Mouse (Mus musculus) limb, embryonic 13.5 days (tissue): ENCODE results near the gene Vwa5b1. TPM values are rescaled to one million over a fixed set of nuclear protein-coding genes. Genes with fewer than 3 reads are reported as not detected.

Experiments used
- ATAC-seq: fragments of 200-750 bp; cut with Nextera tagmentation; 2 replicates; pipeline ENCODE4 v1.8.0; 2017; ENCODE audit warnings: low read depth, moderate number of reproducible peaks, moderate TSS enrichment; ENCODE audit not compliant: low FRiP score
- H3K27ac ChIP-seq: fragments of 300-500 bp; sonication (generic); 2 replicates; pipeline ENCODE4 v1.5.1; 2015; ENCODE audit warnings: inconsistent platforms, mild to moderate bottlenecking, moderate library complexity
- H3K27me3 ChIP-seq: fragments of 300-500 bp; sonication (generic); 2 replicates; pipeline ENCODE4 v1.6.1; 2015; ENCODE audit warnings: mild to moderate bottlenecking, inconsistent platforms
- H3K36me3 ChIP-seq: fragments of 300-500 bp; sonication (generic); 2 replicates; pipeline ENCODE4 v1.6.1; 2015; ENCODE audit warnings: inconsistent platforms, mild to moderate bottlenecking, moderate library complexity
- H3K4me1 ChIP-seq: fragments of 300-500 bp; sonication (generic); 2 replicates; pipeline ENCODE4 v1.6.1; 2015; ENCODE audit warnings: inconsistent platforms
- H3K4me2 ChIP-seq: fragments of 300-500 bp; sonication (generic); replicated peaks from 2 replicates; pipeline ENCODE4 v1.6.1; 2015; ENCODE audit warnings: inconsistent platforms, mild to moderate bottlenecking, moderate library complexity
- H3K4me3 ChIP-seq: fragments of 300-500 bp; sonication (generic); 2 replicates; pipeline ENCODE4 v1.5.1; 2015; ENCODE audit warnings: moderate library complexity, mild to moderate bottlenecking, inconsistent platforms
- H3K9ac ChIP-seq: fragments of 300-500 bp; sonication (generic); 2 replicates; pipeline ENCODE4 v1.6.1; 2015; ENCODE audit warnings: mild to moderate bottlenecking, inconsistent platforms
- H3K9me3 ChIP-seq: fragments of 300-500 bp; sonication (generic); 2 replicates; pipeline ENCODE4 v1.6.1; 2016; ENCODE audit warnings: inconsistent platforms
- WGBS: fragments of 180-500 bp; shearing (Covaris S2); methylation state at CpG from one replicate; pipeline ENCODE4 v1.1.7; 2015; 5-methylcytosine and 5-hydroxymethylcytosine counted together
- polyA plus RNA-seq: library from polyadenylated mRNA; unstranded; fragments of >200 nt; fragmentation: Nextera tagmentation; extraction: Ambion mirVana; gene quantifications from 2 replicates; pipeline ENCODE4 v1.2.1, GENCODE M21; 2015

Gene Vwa5b1
- polyA plus RNA-seq: 0.10 TPM in 1 of 2 replicates, not detected in the other

- no peak for ATAC-seq
- no peaks in the 10 kb centered on the region for H3K9me3 ChIP-seq
- H3K4me1 ChIP-seq: 0 out of 2 replicates have a peak, but pooled peaks cover 6% of the 10 kb centered on the region
- H3K36me3 ChIP-seq: no peaks in the 10 kb centered on the region
- no peak within 1 kb of the TSS for H3K4me3 ChIP-seq
- no peak within 1 kb of the TSS for H3K27ac ChIP-seq
- no peak within 1 kb of the TSS for H3K9ac ChIP-seq
- no peak within 1 kb of the TSS for H3K4me2 ChIP-seq
- H3K27me3 ChIP-seq: peaks cover 3% of the 10 kb centered on the region; the same call in 1 of the 2 replicates
- 22% methylated on average over 8 of the region's 8 CpGs for WGBS
Observed at GRCm38 (mm10) chr4:138635428-138636145, at the start of gene Vwa5b1. TSS of gene Vwa5b1 (minus strand) at chr4:138635884.

DNA sequence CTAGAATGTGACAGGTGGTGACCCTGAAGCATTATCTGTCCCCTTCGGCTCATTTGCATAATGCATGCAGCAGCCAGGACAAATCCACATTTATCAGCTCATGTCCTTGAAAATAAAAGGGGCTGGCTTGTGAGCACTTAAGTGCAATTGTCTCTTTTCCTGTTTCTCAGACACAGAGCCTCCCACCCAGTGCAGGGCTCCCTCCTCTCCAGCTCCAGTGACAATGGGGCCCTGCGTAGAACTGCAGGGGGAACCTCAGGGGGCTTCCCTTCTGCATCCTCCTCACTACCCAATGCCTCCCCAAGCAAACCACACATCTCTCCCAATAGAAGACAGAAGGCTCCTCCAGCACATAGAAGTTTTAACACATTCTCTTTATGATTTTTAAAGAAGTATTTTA, 47.1 kb upstream of the Vwa5b1 start:
- Histone ChIP-seq H3K27me3 (peaks cover 12% of the 10 kb centered on the region), H3K4me3 (no peak overlapping the region), H3K4me2 (no peak overlapping the region), H3K4me1 (no peaks in the 10 kb centered on the region), H3K27ac (no peak overlapping the region), H3K36me3 (no peaks in the 10 kb centered on the region), H3K9me3 (no peaks in the 10 kb centered on the region), H3K9ac (no peak overlapping the region)
- WGBS: 74% methylated on average over 2 of the region's 2 CpGs
- no peak for ATAC-seq

DNA sequence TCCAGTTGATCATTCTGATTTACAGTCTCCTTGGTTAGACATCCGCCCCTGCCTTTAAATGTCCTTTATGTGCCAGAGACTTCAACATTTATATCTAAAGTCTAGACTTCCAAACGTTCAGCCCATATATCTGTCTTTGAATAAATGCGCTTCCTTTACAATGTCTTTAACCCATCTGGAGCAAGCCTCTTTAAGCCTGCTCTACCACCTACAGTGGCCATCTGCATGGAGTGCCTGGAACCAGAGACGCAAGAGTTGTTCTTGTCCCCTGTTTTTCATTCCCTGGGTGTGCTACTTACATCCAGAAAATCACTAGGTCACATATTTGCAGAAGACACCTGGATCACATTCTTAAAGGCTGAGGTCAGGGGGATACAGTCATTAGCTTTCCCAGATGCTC, 44.4 kb upstream of the Vwa5b1 start:
- 70% methylated on average over 4 of the region's 4 CpGs for WGBS
- H3K27ac ChIP-seq: no peak overlapping the region
- H3K4me2 ChIP-seq: no peak overlapping the region
- no peaks in the 10 kb centered on the region for H3K36me3 ChIP-seq
- no peak overlapping the region for H3K9ac ChIP-seq
- ATAC-seq: no peak
- H3K4me1 ChIP-seq: no peaks in the 10 kb centered on the region
- no peaks in the 10 kb centered on the region for H3K9me3 ChIP-seq
- H3K27me3 ChIP-seq: peaks cover 15% of the 10 kb centered on the region; the same call in 1 of the 2 replicates
- no peak overlapping the region for H3K4me3 ChIP-seq

- Histone ChIP-seq H3K27ac (no peak overlapping the region), H3K4me3 (no peak overlapping the region), H3K27me3 (peaks cover 15% of the 10 kb centered on the region), H3K9me3 (no peaks in the 10 kb centered on the region), H3K4me1 (no peaks in the 10 kb centered on the region), H3K36me3 (no peaks in the 10 kb centered on the region), H3K4me2 (no peak overlapping the region), H3K9ac (no peak overlapping the region)
- 24% methylated on average over 16 of the region's 16 CpGs for WGBS
- no peak for ATAC-seq
Observed at GRCm38 (mm10) chr4:138677579-138677978, 41.9 kb upstream of the Vwa5b1 start.

DNA sequence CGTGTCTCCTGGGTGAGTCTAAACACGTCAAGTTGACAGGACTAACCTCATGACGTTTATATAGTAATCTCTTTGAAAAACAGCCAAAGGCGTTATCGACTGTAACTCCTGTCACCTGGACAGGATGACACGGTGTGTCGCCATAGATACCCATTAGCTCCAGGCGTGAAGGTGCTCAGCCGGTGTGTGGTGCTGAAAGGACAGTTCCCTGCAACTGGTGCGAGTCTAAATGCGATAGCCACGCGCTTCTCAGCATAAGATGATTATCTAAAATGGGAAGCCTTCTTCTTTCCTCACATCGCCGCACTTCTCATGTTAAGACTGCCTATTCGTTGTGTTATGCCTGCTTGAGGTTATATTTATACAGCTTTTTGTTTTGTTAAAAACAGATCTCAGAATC, 40.8 kb upstream of the Vwa5b1 start:
- H3K9ac ChIP-seq: no peak overlapping the region
- H3K27me3 ChIP-seq: peaks cover 15% of the 10 kb centered on the region
- no peaks in the 10 kb centered on the region for H3K9me3 ChIP-seq
- WGBS: 12% methylated on average over 16 of the region's 16 CpGs
- H3K4me3 ChIP-seq: no peak overlapping the region
- H3K4me1 ChIP-seq: no peaks in the 10 kb centered on the region
- no peaks in the 10 kb centered on the region for H3K36me3 ChIP-seq
- no peak overlapping the region for H3K27ac ChIP-seq
- ATAC-seq: no peak
- H3K4me2 ChIP-seq: no peak overlapping the region

DNA sequence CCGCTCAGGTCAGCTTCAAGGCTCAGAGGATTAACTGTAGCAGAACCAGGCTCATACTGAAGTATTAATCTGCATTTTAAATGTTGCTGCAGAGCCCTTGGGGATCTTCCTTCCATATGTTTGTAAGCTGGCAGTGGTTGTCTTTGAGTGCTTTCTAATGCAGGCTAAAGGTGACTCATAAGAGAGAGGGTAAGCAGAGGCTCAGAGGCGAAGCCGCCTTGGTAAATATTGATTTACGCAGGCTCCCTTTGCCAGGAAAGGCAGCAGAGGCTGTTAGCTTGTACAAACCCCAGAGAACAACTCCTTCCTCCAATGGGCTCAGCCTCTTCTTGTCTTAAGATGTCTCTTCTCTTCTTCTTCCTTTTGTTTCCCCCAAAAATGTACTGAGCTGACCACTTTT, 36.5 kb upstream of the Vwa5b1 start:
- no peak overlapping the region for H3K27ac ChIP-seq
- H3K9ac ChIP-seq: no peak overlapping the region
- peaks cover 11% of the 10 kb centered on the region for H3K27me3 ChIP-seq
- H3K9me3 ChIP-seq: no peaks in the 10 kb centered on the region
- no peak for ATAC-seq
- no peak overlapping the region for H3K4me2 ChIP-seq
- 69% methylated on average over 4 of the region's 4 CpGs for WGBS
- H3K36me3 ChIP-seq: no peaks in the 10 kb centered on the region
- H3K4me3 ChIP-seq: no peak overlapping the region
- no peaks in the 10 kb centered on the region for H3K4me1 ChIP-seq

DNA sequence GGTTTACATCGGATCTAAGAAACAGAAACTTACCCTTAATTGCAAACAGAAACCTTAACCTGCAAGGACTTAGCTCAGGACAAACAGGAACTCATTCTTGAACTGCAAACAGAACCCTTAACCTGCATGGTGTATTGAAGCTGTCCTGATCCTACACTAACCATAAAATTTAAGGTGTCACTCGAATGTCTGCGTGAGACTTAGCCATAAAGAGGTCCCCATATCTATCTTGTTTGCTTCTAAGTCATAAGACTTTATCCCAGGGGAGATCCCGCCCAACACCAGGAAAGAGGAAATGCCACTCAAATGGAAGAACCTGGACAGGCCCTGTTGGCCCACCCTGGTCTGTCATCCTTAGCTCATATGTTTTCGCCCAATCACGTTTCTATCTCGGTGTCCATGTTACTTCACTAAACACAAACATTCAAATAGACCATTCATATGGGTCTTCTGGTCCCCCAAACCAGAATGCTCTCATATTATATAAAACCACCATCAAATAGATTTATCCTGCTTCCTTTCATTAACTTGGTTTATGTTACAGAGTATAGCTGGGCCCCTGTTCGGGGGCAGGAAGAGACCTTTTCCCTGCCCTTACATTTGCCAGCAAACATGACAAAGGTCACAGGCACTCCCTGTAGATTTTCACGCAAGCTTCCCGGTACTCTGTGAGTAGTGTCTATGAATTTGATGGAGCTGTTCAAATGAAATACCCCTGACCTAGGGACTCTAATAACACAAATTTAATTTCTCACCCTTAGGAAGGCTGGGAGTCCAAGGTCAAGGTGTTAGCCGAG, 34.6 kb upstream of the Vwa5b1 start:
- Histone ChIP-seq H3K36me3 (no peaks in the 10 kb centered on the region), H3K4me1 (no peaks in the 10 kb centered on the region), H3K9me3 (no peaks in the 10 kb centered on the region), H3K4me2 (no peak overlapping the region), H3K27ac (no peak overlapping the region), H3K27me3 (peaks cover under 1% of the 10 kb centered on the region; the same call in 1 of the 2 replicates), H3K9ac (no peak overlapping the region), H3K4me3 (no peak overlapping the region)
- 76% methylated on average over 11 of the region's 11 CpGs for WGBS
- no peak for ATAC-seq

DNA sequence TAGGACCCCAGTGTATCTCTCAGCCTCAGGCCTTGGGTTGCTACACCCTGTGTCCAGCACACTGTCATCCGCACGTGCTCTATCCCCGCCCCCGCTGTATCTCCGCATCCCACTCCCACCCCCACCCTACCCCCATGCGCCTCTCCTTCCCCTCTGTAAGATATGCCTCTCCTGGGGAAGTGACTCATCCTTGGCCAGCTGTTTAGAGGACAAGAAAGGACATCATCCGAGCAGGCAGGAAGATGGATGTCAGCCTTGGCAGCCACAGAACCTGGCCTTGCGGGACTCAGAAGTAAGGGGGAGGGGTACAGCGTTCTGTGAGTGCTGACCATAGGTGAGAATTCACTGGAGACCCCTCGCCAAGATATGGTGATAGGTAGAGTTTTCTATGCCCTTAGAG, 30.8 kb upstream of the Vwa5b1 start:
- WGBS: 71% methylated on average over 10 of the region's 10 CpGs
- no peaks in the 10 kb centered on the region for H3K9me3 ChIP-seq
- no peaks in the 10 kb centered on the region for H3K36me3 ChIP-seq
- ATAC-seq: no peak
- no peak overlapping the region for H3K4me3 ChIP-seq
- H3K9ac ChIP-seq: no peak overlapping the region
- no peaks in the 10 kb centered on the region for H3K4me1 ChIP-seq
- H3K27me3 ChIP-seq: no peaks in the 10 kb centered on the region
- no peak overlapping the region for H3K4me2 ChIP-seq
- H3K27ac ChIP-seq: no peak overlapping the region

DNA sequence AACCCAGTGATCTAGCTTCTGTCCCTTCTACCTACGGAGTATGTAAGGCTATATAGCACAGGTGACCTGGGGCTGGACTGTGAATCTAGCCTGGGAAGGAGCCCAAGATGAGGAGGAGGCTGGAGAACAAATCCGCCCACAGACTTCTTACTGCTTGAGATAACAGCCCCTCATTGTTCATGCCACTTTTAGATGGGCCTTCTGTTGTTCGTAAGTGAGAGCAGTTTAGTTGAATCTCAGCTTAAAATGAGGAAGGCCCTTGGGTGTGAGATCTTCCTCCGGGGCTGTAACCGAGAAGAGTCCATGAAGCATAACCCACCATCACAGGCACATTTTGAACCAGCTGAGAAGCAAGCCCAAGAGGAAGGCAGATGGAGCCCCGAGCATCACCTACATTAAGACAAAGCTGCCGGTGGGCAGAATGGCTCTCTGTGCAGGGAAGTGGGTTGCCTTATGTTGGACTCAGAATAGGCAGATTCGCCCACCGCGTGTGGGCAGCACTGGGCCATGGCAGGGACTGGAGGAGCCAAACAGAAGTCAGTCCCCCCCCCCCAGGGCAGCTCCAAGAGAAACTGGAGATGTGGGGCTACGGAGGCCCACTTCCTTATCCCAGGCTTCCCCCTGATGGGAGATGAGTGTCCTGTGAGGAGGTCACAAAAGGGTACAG, 24.4 kb upstream of the Vwa5b1 start:
- H3K4me1 ChIP-seq: no peaks in the 10 kb centered on the region
- H3K4me3 ChIP-seq: no peak overlapping the region
- WGBS: 80% methylated on average over 11 of the region's 11 CpGs
- no peaks in the 10 kb centered on the region for H3K36me3 ChIP-seq
- H3K4me2 ChIP-seq: no peak overlapping the region
- H3K9ac ChIP-seq: no peak overlapping the region
- H3K27me3 ChIP-seq: no peaks in the 10 kb centered on the region
- ATAC-seq: no peak
- H3K27ac ChIP-seq: no peak overlapping the region
- H3K9me3 ChIP-seq: no peaks in the 10 kb centered on the region

DNA sequence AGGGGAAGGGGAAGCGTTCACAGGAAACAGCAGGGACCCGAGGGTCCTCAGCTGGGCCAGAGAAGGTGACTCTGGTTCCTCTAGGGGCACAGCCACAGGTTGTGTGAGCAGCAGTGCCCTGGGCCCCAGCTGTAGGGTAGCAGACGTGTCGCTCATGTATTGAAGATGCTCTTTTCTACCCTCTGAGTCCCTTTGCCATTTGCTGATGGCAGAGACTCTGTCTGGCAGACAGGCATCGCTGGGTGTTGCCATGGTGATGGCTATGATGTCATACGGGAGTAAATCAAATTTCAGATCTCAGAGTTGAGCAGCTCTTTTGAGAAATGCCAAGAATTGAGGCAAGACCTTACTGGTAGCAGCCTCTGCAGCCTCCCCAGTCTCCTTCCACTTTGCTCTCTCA, 17.4 kb upstream of the Vwa5b1 start:
- 56% methylated on average over 6 of the region's 6 CpGs for WGBS

GRCm38 (mm10) chr4:138651881-138652280, 16.2 kb upstream of the Vwa5b1 start:
- Histone ChIP-seq H3K27me3 (no peaks in the 10 kb centered on the region), H3K9me3 (no peaks in the 10 kb centered on the region), H3K9ac (no peak overlapping the region), H3K4me1 (no peaks in the 10 kb centered on the region), H3K4me2 (no peak overlapping the region), H3K36me3 (no peaks in the 10 kb centered on the region), H3K27ac (no peak overlapping the region), H3K4me3 (no peak overlapping the region)
- ATAC-seq: no peak
- WGBS: 88% methylated on average over 4 of the region's 4 CpGs

More for the DNA sequence above, 17.4 kb upstream of the Vwa5b1 start:
- H3K27me3 ChIP-seq: no peaks in the 10 kb centered on the region
- no peak overlapping the region for H3K9ac ChIP-seq
- no peak for ATAC-seq
- H3K4me1 ChIP-seq: no peaks in the 10 kb centered on the region
- H3K4me3 ChIP-seq: no peak overlapping the region
- H3K4me2 ChIP-seq: no peak overlapping the region
- H3K9me3 ChIP-seq: no peaks in the 10 kb centered on the region
- no peak overlapping the region for H3K27ac ChIP-seq
- H3K36me3 ChIP-seq: no peaks in the 10 kb centered on the region

- Histone ChIP-seq H3K9ac (no peak overlapping the region), H3K27me3 (no peaks in the 10 kb centered on the region), H3K4me2 (no peak overlapping the region), H3K4me1 (no peaks in the 10 kb centered on the region), H3K36me3 (no peaks in the 10 kb centered on the region), H3K9me3 (no peaks in the 10 kb centered on the region), H3K27ac (no peak overlapping the region), H3K4me3 (no peak overlapping the region)
- WGBS: 79% methylated on average over 3 of the region's 3 CpGs
- no peak for ATAC-seq
Observed at GRCm38 (mm10) chr4:138648096-138648635, 12.5 kb upstream of the Vwa5b1 start.
